Mouse (Mus musculus): ENCODE results near the gene Dnajb12.

DNA sequence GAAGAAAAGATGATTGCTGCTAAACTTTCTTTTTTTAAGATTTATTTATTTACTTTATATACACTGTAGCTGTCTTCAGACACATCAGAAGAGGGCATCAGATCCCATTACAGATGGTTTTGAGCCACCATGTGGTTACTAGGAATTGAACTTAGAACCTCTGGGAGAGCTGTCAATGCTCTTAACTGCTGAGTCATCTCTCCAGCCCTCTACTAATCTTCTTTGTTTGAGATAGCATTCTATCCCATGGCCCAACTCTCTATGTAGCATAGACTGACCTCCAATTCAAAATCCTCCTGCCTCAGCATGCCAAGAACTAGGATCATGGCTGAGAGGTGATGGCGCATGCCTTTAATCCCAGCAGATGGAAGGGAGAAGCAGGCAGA is 6.7 kb downstream of the Dnajb12 start:
- TF ChIP-seq POLR2A (IDR thresholded peaks at IDR 0.05; ENCODE audit: insufficient read depth, low read depth, low read length) (no peak), CTCF (IDR thresholded peaks at IDR 0.05) (no peak), EP300 (IDR thresholded peaks at IDR 0.05; ENCODE audit: insufficient read depth, low read depth, low read length) (no peak)

Measured in heart, adult 2 months (tissue).